Mouse (Mus musculus) megakaryocyte, embryonic 14.5 days (primary cell): ENCODE results near the gene Gja5. TPM values are rescaled to one million over a fixed set of nuclear protein-coding genes. Genes with fewer than 3 reads are reported as not detected.
"Not testable (repeated sequence)": the region's sequence is repeated elsewhere in the genome, so short reads cannot be mapped to it uniquely, and the experiment has no call there.

ENCODE experiments used
- H3K27me3 ChIP-seq: replicated peaks from 2 replicates; pipeline ENCODE3; 2012; ENCODE audit warnings: inconsistent platforms
- H3K36me3 ChIP-seq: replicated peaks from 2 replicates; pipeline ENCODE3; 2012; ENCODE audit warnings: low read length, inconsistent platforms, mixed read lengths
- H3K4me1 ChIP-seq: 2 replicates; pipeline ENCODE4 v1.6.1; 2012; ENCODE audit warnings: inconsistent platforms
- H3K4me3 ChIP-seq: replicated peaks from 2 replicates; pipeline ENCODE3; 2012; ENCODE audit warnings: moderate library complexity, mild to moderate bottlenecking, inconsistent platforms
- H3K9me3 ChIP-seq: 2 replicates; pipeline ENCODE4 v1.6.1; 2012; ENCODE audit warnings: inconsistent platforms
- FLI1 ChIP-seq: IDR thresholded peaks from 2 replicates; pipeline ENCODE4 v1.6.1; 2012; ENCODE audit warnings: low read length, inconsistent platforms, mixed read lengths
- GATA1 ChIP-seq: IDR thresholded peaks from 3 replicates; pipeline ENCODE4 v1.6.1; 2012; ENCODE audit warnings: mixed read lengths, low read length, inconsistent platforms, borderline replicate concordance
- polyA plus RNA-seq: library from polyadenylated mRNA; stranded (reverse); fragments of >175 nt; gene quantifications from 2 replicates; pipeline ENCODE4 v1.2.3, GENCODE M21; 2012; ENCODE audit warnings: low replicate concordance; ENCODE audit not compliant: insufficient read depth

Gja5 gene
- polyA plus RNA-seq, 1 experiment: not detected

DNA sequence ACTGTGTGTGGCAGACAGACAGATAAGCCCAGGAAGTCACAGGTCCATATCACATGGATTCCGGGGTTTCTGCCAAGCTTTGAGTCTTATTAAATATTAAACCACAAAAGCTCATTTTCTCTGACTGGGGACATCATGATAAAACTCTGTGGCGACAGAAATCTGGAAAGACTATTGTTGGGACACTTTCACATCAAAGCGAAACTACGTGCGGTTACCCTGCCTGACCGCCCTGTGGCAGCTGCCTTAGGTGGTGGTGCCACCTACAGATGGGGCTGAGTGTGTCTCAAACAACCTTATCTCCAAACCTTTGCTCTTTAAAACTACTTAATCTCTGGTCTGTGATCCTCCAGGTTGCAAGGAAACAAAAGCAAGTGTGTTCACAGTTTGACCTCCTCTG, 171.9 kb downstream of the Gja5 start:
- no peaks in the 10 kb centered on the region for H3K36me3 ChIP-seq
- TF ChIP-seq GATA1 (no peak), FLI1 (no peak)
- peaks cover 3% of the 10 kb centered on the region; the same call in 1 of the 2 replicates for H3K4me1 ChIP-seq
- H3K9me3 ChIP-seq: no peaks in the 10 kb centered on the region
- H3K27me3 ChIP-seq: peaks cover 7% of the 10 kb centered on the region
- H3K4me3 ChIP-seq: peak overlapping the region; percentile 89

DNA sequence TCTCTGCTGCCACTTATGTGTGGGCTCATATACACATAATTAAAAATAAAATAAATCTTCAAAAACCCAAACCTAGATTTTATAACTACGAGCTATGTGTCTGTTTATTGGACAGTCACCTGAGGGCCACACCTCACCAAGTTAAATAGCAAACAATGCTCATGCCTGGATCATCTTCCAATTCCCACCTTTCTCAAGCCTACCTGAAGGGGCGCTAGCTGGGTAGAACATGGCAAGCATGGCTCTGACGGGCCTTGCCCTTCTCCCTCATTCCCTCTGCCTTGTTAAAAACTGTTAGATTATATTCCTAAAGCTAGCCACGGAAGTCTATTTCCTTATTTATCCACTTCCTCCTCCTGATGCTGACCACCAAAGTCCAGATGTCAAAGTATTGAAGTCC, 173.9 kb downstream of the Gja5 start:
- H3K36me3 ChIP-seq: no peaks in the 10 kb centered on the region
- H3K4me3 ChIP-seq: no peak overlapping the region
- peaks cover 3% of the 10 kb centered on the region; the same call in 1 of the 2 replicates for H3K4me1 ChIP-seq
- H3K27me3 ChIP-seq: peaks cover 7% of the 10 kb centered on the region
- no peak for TF ChIP-seq FLI1
- TF ChIP-seq GATA1: no peak
- no peaks in the 10 kb centered on the region for H3K9me3 ChIP-seq

DNA sequence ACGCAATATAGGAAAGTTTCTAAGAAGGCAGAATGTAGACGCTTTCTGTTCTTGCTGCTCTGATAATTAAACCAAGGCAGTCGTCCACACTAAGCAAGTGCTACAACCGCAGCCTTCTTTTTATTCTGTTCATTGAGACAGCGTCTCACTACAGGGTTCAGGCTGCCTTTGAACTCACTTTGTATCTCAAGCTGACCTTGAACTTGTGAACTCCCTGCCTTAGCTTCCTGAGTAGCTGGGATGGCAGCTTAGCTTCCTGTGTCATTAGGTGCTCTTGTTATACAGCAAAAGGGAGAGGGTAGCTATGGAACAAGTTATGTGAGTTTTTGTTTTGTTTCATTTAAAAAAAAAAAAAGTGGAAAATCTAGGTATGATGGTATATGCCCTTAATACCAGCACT, 177.7 kb downstream of the Gja5 start:
- H3K4me3 ChIP-seq: no peak overlapping the region
- H3K9me3 ChIP-seq: peaks cover 11% of the 10 kb centered on the region
- TF ChIP-seq GATA1 (no peak), FLI1 (no peak)
- no peaks in the 10 kb centered on the region for H3K36me3 ChIP-seq
- H3K27me3 ChIP-seq: peaks cover 7% of the 10 kb centered on the region
- no peaks in the 10 kb centered on the region for H3K4me1 ChIP-seq

DNA sequence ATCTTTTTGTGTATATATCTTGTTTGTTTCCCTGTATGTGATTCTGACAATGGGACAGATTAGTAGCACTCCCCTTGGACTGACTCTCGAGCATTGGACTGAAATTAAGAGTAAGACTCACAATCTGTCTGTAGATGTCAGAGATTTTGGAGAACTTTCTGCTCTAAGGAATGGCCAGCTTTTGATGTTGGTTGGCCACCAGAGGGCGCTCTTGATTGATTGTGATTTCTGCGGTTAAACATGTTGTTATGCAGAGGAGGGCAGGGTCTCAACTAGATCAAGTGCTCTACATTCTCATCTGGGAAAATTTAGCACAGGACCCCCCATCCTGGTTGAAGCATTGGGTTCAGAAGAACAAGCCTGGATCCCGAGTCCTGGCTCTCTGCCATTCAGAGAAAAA, 182.8 kb downstream of the Gja5 start:
- no peaks in the 10 kb centered on the region for H3K27me3 ChIP-seq
- no peaks in the 10 kb centered on the region for H3K36me3 ChIP-seq
- no peak overlapping the region for H3K4me3 ChIP-seq
- TF ChIP-seq GATA1: no peak
- peaks cover 11% of the 10 kb centered on the region for H3K9me3 ChIP-seq
- no peaks in the 10 kb centered on the region for H3K4me1 ChIP-seq

DNA sequence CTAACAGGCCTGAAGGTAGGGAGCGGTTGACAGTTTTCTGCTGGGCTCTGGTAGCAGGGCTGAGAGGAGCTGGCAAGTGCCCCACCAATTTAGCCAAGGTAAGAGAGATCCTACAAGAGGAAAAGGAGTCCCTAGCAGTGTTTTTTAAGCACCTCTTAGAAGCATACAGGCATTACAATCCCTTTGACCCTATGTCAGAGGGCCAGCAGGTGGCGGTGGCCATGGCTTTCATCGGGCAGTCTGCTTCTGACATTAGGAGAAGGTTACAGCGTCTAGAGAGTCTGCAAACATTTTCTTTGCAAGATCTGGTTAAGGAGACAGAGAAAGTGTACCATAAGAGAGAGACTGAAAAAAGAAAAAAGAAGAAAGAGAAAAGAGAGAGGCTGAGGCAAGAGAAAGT, 183.8 kb downstream of the Gja5 start:
- peaks cover 11% of the 10 kb centered on the region for H3K9me3 ChIP-seq
- not testable (repeated sequence) for H3K36me3 ChIP-seq, H3K4me1 ChIP-seq, H3K4me3 ChIP-seq, H3K27me3 ChIP-seq

DNA sequence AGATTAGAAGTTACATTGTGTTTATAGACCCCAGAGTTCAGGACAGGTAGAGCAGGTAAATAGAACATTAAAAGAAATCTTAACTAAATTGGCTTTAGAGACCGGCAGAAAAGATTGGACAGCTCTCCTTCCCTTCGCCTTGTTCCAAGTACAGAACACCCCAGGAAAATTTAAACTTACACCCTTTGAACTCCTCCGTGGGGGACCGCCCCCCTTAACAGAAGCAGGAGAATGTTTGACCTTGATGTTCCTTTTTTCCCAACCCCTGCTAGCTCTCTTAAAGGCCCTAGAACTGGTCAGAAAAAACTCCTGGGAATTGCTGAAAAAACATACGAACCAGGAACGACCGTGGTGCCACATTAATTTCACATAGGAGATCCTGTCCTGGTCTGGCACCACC, 187.5 kb downstream of the Gja5 start:
- not testable (repeated sequence) for H3K27me3 ChIP-seq, H3K36me3 ChIP-seq, H3K4me3 ChIP-seq, H3K4me1 ChIP-seq, H3K9me3 ChIP-seq

DNA sequence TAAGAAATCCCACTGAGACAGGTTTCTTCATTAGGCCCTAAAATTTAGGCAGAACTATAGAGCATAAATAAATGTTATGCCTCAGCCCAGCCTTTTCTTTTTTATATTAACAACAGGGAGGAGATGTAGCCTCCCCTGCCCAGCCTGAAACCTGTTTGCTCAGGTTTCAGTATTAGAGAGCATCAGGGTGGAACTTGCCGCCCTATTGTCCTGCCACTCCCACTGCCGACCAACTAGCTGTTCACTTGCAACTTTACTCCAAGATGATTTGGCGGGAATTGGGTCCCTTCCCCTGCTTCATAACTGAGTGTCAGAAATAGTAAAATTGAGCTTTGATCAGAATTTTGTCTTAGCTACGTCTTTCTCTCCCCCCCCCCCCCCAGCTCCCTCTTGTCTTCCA, 192.2 kb downstream of the Gja5 start:
- not testable (repeated sequence) for H3K9me3 ChIP-seq, H3K36me3 ChIP-seq, H3K4me1 ChIP-seq, H3K27me3 ChIP-seq, H3K4me3 ChIP-seq

DNA sequence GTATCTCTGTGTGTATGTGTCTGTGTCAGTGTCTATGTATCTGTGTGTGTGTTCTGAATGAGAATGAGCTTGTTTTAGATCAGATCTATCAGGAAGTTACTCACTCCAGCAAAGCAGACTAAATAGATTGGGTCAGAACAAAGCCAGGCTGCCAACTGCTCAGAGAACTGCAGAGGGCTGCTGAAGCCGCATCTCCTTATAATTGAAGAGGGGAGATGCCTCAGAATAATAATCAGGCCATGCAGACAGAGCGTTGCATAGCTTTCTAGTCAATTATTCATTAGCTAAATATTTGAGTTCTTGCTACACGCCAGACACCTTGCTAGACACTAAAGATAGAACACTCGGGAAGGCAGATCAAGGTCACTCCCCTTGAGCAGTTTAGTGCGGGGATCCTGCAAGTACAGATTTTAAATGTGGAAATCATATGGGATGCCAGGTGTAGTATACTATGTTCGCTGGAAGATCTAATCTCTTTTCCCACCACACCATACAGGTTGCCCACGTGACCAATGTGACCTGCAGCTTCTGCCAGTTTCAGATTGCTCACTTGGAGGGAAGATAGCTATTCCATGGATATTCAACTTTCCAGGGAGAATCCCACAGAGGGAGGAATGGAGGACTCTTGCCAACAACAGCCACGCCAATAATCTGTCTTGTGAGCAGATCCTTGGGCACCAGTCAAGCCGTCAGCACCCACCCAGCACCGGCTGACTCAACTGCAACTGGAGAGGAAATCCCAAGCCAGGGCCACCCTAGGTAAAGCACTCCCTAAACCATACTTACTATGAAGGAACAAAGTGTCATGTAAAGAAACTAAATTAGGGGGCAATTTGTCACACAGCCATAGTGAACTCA, 196.5 kb downstream of the Gja5 start:
- TF ChIP-seq GATA1 (no peak), FLI1 (no peak)
- Histone ChIP-seq H3K4me3 (no peak overlapping the region), H3K4me1 (no peaks in the 10 kb centered on the region), H3K9me3 (peaks cover 10% of the 10 kb centered on the region; the same call in 1 of the 2 replicates), H3K27me3 (no peaks in the 10 kb centered on the region), H3K36me3 (no peaks in the 10 kb centered on the region)

DNA sequence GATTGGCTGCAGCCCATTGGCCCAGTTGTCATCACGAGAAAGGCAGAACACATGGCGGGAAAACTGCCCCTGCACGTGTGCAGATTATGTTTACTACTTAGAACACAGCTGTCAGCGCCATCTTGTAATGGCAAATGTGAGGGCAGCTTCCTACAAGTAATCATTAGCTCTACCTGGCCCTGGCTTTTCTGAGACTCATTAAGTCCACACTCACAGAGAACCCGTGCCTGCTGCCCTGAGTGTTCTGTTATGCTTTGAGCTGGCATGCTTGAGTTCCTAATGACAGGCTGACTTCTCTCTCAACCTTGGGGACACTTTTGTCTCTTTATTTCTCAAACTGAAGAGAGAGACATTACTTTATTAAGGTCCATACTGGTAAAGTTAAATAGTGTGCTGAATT, 199.5 kb downstream of the Gja5 start:
- H3K27me3 ChIP-seq, H3K36me3 ChIP-seq: not testable (repeated sequence)

DNA sequence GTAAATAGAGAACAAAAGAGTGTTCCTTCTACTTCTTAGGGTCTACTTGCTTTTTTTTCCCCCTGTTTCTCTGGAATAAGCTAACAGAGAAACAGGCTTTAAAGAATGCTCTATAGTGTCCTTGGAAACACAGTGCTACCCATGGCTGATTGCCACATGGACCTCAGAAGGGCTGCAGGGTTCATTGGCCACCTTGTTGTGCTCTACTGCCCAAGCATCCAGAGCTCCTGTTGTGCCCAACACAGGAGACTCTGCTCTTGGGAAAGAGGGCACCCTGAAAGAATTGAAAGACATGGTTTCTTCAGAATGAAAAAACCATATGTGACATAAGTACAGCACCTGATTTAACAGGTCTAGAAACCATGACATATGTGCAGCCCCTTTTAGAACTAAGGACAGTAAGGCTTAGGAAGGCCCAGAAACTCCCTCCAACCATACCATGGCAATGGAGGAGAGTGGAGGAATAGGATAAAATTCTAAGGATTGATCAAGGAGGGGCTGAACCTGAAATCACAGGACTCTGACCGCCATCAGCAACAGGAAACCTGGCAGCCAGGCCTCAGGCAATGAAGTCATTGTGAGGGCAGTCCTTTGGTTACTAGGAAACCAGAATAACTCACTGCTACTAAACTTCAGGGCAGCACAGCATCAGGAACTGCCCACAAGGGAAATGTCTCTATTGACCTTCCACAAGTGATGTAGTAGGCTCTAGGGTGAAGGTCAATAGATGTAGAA, 200.4 kb downstream of the Gja5 start:
- Histone ChIP-seq H3K9me3 (peaks cover 19% of the 10 kb centered on the region), H3K36me3 (no peaks in the 10 kb centered on the region), H3K4me3 (no peak overlapping the region), H3K27me3 (no peaks in the 10 kb centered on the region), H3K4me1 (no peaks in the 10 kb centered on the region)
- no peak for TF ChIP-seq GATA1
- no peak for TF ChIP-seq FLI1

More for the DNA sequence above, 199.5 kb downstream of the Gja5 start:
- H3K4me3 ChIP-seq, H3K4me1 ChIP-seq: not testable (repeated sequence)
- H3K9me3 ChIP-seq: peaks cover 19% of the 10 kb centered on the region

DNA sequence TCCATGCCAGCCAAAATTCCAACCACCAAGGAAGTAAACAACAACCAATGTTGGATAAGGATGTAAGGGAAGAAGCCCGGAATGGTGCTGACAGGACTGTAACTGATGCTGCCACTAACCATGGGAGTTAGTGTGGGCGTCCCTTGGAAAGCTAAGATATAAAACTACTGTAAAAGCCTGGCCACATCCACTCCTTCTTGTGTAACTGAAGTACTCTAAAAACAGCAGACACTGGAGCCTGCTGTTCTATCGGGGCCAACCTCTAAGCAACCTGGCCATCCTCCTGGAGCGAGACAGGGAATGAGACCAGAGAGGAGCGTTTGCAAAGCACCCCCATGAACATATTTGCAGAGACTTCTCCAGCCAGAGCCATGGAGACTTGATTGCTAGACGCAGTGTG, 213.0 kb downstream of the Gja5 start:
- Histone ChIP-seq H3K4me3 (no peak overlapping the region), H3K36me3 (no peaks in the 10 kb centered on the region), H3K4me1 (no peaks in the 10 kb centered on the region), H3K9me3 (peaks cover 20% of the 10 kb centered on the region), H3K27me3 (no peaks in the 10 kb centered on the region)
- TF ChIP-seq FLI1: no peak
- TF ChIP-seq GATA1: no peak
